Mouse (Mus musculus) embryonic facial prominence, embryonic 12.5 days (tissue): ENCODE data around the gene Slc19a2. TPM values are rescaled to one million over a fixed set of nuclear protein-coding genes. Genes with fewer than 3 reads are reported as not detected.

ENCODE experiments used
- ATAC-seq: fragments of 200-750 bp; cut with Nextera tagmentation; 2 replicates; pipeline ENCODE4 v1.8.0; 2017; ENCODE audit not compliant: insufficient number of reproducible peaks, insufficient read depth, low FRiP score, low TSS enrichment
- H3K27ac ChIP-seq: fragments of 300-500 bp; sonication (generic); 2 replicates; pipeline ENCODE4 v1.5.1; 2016; ENCODE audit warnings: mild to moderate bottlenecking
- H3K27me3 ChIP-seq: fragments of 300-500 bp; sonication (generic); 2 replicates; pipeline ENCODE4 v1.6.1; 2016; ENCODE audit warnings: mild to moderate bottlenecking, moderate library complexity
- H3K36me3 ChIP-seq: fragments of 300-500 bp; sonication (generic); 2 replicates; pipeline ENCODE4 v1.6.1; 2016; ENCODE audit warnings: mild to moderate bottlenecking
- H3K4me1 ChIP-seq: fragments of 300-500 bp; sonication (generic); 2 replicates; pipeline ENCODE4 v1.6.1; 2016
- H3K4me2 ChIP-seq: fragments of 300-500 bp; sonication (generic); replicated peaks from 2 replicates; pipeline ENCODE4 v1.6.1; 2016; ENCODE audit warnings: mild to moderate bottlenecking, moderate library complexity
- H3K4me3 ChIP-seq: fragments of 300-500 bp; sonication (generic); 2 replicates; pipeline ENCODE4 v1.5.1; 2016; ENCODE audit warnings: mild to moderate bottlenecking
- H3K9ac ChIP-seq: fragments of 300-500 bp; sonication (generic); 2 replicates; pipeline ENCODE4 v1.6.1; 2016; ENCODE audit warnings: mild to moderate bottlenecking, moderate library complexity
- H3K9me3 ChIP-seq: fragments of 300-500 bp; sonication (generic); 2 replicates; pipeline ENCODE4 v1.6.1; 2016; ENCODE audit warnings: mild to moderate bottlenecking, moderate library complexity
- WGBS: fragments of 180-500 bp; shearing (Covaris S2); methylation state at CpG from one replicate; pipeline ENCODE4 v1.1.7; 2016; 5-methylcytosine and 5-hydroxymethylcytosine counted together
- polyA plus RNA-seq: library from polyadenylated mRNA; unstranded; fragments of >200 nt; fragmentation: Nextera tagmentation; extraction: Ambion mirVana; gene quantifications from 2 replicates; pipeline ENCODE4 v1.2.1, GENCODE M21; 2016

The Slc19a2 gene
- 10.1 and 11.7 TPM in 2 replicates for polyA plus RNA-seq

- peaks cover 19% of the 10 kb centered on the region for H3K4me1 ChIP-seq
- peak; percentile 95 for ATAC-seq
- H3K27me3 ChIP-seq, result no peaks in the 10 kb centered on the region
- WGBS, result under 1% methylated on average over 71 of the region's 79 CpGs
- H3K36me3 ChIP-seq, result no peaks in the 10 kb centered on the region
- no peaks in the 10 kb centered on the region for H3K9me3 ChIP-seq
- peak within 1 kb of the TSS; percentile 63 for H3K9ac ChIP-seq
- H3K4me3 ChIP-seq, result peak within 1 kb of the TSS; percentile 72
- H3K4me2 ChIP-seq, result peak within 1 kb of the TSS; percentile 58
- H3K27ac ChIP-seq, result no peak within 1 kb of the TSS
Observed at GRCm38 (mm10) chr1:164248465-164249331, at the start of gene Slc19a2. Slc19a2 (plus strand) TSS chr1:164249046.

- no peaks in the 10 kb centered on the region for H3K27me3 ChIP-seq
- WGBS, result 87% methylated on average over 4 of the region's 4 CpGs
- H3K4me2 ChIP-seq, result no peak overlapping the region
- H3K36me3 ChIP-seq, result no peaks in the 10 kb centered on the region
- no peak for ATAC-seq
- H3K9me3 ChIP-seq, result no peaks in the 10 kb centered on the region
- H3K4me3 ChIP-seq, result no peak overlapping the region
- H3K4me1 ChIP-seq, result no peaks in the 10 kb centered on the region
- no peak overlapping the region for H3K9ac ChIP-seq
- no peak overlapping the region for H3K27ac ChIP-seq
Observed at GRCm38 (mm10) chr1:164199551-164199950, 49.3 kb upstream of the Slc19a2 start.

GRCm38 (mm10) chr1:164208437-164208836, 40.4 kb upstream of the Slc19a2 start:
- no peaks in the 10 kb centered on the region for H3K36me3 ChIP-seq
- no peaks in the 10 kb centered on the region for H3K27me3 ChIP-seq
- no peaks in the 10 kb centered on the region for H3K4me1 ChIP-seq
- WGBS, result 74% methylated on average over 2 of the region's 2 CpGs
- H3K9me3 ChIP-seq, result no peaks in the 10 kb centered on the region
- no peak overlapping the region for H3K4me2 ChIP-seq
- H3K27ac ChIP-seq, result no peak overlapping the region
- H3K9ac ChIP-seq, result no peak overlapping the region
- H3K4me3 ChIP-seq, result no peak overlapping the region
- ATAC-seq, result no peak

- H3K4me1 ChIP-seq, result no peaks in the 10 kb centered on the region
- no peaks in the 10 kb centered on the region for H3K27me3 ChIP-seq
- H3K4me3 ChIP-seq, result no peak overlapping the region
- no peak overlapping the region for H3K27ac ChIP-seq
- 81% methylated on average over 4 of the region's 4 CpGs for WGBS
- H3K9ac ChIP-seq, result no peak overlapping the region
- ATAC-seq, result no peak
- H3K9me3 ChIP-seq, result no peaks in the 10 kb centered on the region
- H3K36me3 ChIP-seq, result no peaks in the 10 kb centered on the region
- H3K4me2 ChIP-seq, result no peak overlapping the region
Observed at GRCm38 (mm10) chr1:164210899-164211298, 37.9 kb upstream of the Slc19a2 start.

- 81% methylated on average over 8 of the region's 8 CpGs for WGBS
- no peaks in the 10 kb centered on the region for H3K27me3 ChIP-seq
- no peaks in the 10 kb centered on the region for H3K9me3 ChIP-seq
- H3K36me3 ChIP-seq, result no peaks in the 10 kb centered on the region
- no peaks in the 10 kb centered on the region for H3K4me1 ChIP-seq
- H3K27ac ChIP-seq, result no peak overlapping the region
- no peak overlapping the region for H3K4me3 ChIP-seq
- no peak overlapping the region for H3K9ac ChIP-seq
- no peak for ATAC-seq
- no peak overlapping the region for H3K4me2 ChIP-seq
Observed at GRCm38 (mm10) chr1:164212686-164213085, 36.2 kb upstream of the Slc19a2 start.

- Histone ChIP-seq H3K36me3 (no peaks in the 10 kb centered on the region), H3K27ac (no peak overlapping the region), H3K4me3 (no peak overlapping the region), H3K9ac (no peak overlapping the region), H3K9me3 (no peaks in the 10 kb centered on the region), H3K27me3 (no peaks in the 10 kb centered on the region), H3K4me1 (no peaks in the 10 kb centered on the region), H3K4me2 (no peak overlapping the region)
- WGBS, result 67% methylated on average over 8 of the region's 8 CpGs
- no peak for ATAC-seq
Observed at GRCm38 (mm10) chr1:164214190-164214589, 34.7 kb upstream of the Slc19a2 start.

- 80% methylated on average over 3 of the region's 3 CpGs for WGBS
- no peak overlapping the region for H3K4me2 ChIP-seq
Observed at GRCm38 (mm10) chr1:164215097-164215496, 33.7 kb upstream of the Slc19a2 start.

GRCm38 (mm10) chr1:164215540-164215939, 33.3 kb upstream of the Slc19a2 start:
- no peak overlapping the region for H3K4me2 ChIP-seq
- H3K36me3 ChIP-seq, result no peaks in the 10 kb centered on the region
- WGBS, result 69% methylated on average over 6 of the region's 6 CpGs
- no peak overlapping the region for H3K27ac ChIP-seq
- no peaks in the 10 kb centered on the region for H3K27me3 ChIP-seq
- H3K4me1 ChIP-seq, result no peaks in the 10 kb centered on the region
- H3K9me3 ChIP-seq, result no peaks in the 10 kb centered on the region
- ATAC-seq, result no peak
- no peak overlapping the region for H3K9ac ChIP-seq
- H3K4me3 ChIP-seq, result no peak overlapping the region

More at GRCm38 (mm10) chr1:164215097-164215496, 33.7 kb upstream of the Slc19a2 start:
- Histone ChIP-seq H3K4me3 (no peak overlapping the region), H3K27ac (no peak overlapping the region), H3K36me3 (no peaks in the 10 kb centered on the region), H3K4me1 (no peaks in the 10 kb centered on the region), H3K9me3 (no peaks in the 10 kb centered on the region), H3K9ac (no peak overlapping the region), H3K27me3 (no peaks in the 10 kb centered on the region)
- ATAC-seq, result no peak

- no peaks in the 10 kb centered on the region for H3K4me1 ChIP-seq
- H3K36me3 ChIP-seq, result no peaks in the 10 kb centered on the region
- no peaks in the 10 kb centered on the region for H3K27me3 ChIP-seq
- H3K9ac ChIP-seq, result no peak overlapping the region
- H3K9me3 ChIP-seq, result no peaks in the 10 kb centered on the region
- no peak overlapping the region for H3K4me3 ChIP-seq
- H3K27ac ChIP-seq, result no peak overlapping the region
- 46% methylated on average over 15 of the region's 15 CpGs for WGBS
- peak overlapping the region; percentile 24 for H3K4me2 ChIP-seq
- ATAC-seq, result no peak
Observed at GRCm38 (mm10) chr1:164217791-164218685, 30.8 kb upstream of the Slc19a2 start.

GRCm38 (mm10) chr1:164220261-164220660, 28.6 kb upstream of the Slc19a2 start:
- Histone ChIP-seq H3K36me3 (no peaks in the 10 kb centered on the region), H3K27me3 (no peaks in the 10 kb centered on the region), H3K4me2 (no peak overlapping the region), H3K4me3 (no peak overlapping the region), H3K9me3 (no peaks in the 10 kb centered on the region), H3K27ac (no peak overlapping the region), H3K4me1 (no peaks in the 10 kb centered on the region), H3K9ac (no peak overlapping the region)
- WGBS, result 80% methylated on average over 4 of the region's 4 CpGs
- no peak for ATAC-seq

GRCm38 (mm10) chr1:164223089-164223488, 25.8 kb upstream of the Slc19a2 start:
- H3K27me3 ChIP-seq, result no peaks in the 10 kb centered on the region
- H3K4me2 ChIP-seq, result no peak overlapping the region
- no peak for ATAC-seq
- no peak overlapping the region for H3K27ac ChIP-seq
- no peaks in the 10 kb centered on the region for H3K9me3 ChIP-seq
- no peaks in the 10 kb centered on the region for H3K36me3 ChIP-seq
- no peak overlapping the region for H3K9ac ChIP-seq
- no peaks in the 10 kb centered on the region for H3K4me1 ChIP-seq
- H3K4me3 ChIP-seq, result no peak overlapping the region
